In genomic region chr4:101192241-101192976, GRCm38 (mm10) we compare ENCODE assay signal across 11 mouse cellular contexts.
DNase-seq lines count a peak whose midpoint lies in the region; ATAC-seq and TF ChIP-seq lines count a peak whose summit lies in the region.
"Had no signal": no experiment of that assay in that cellular context is flagged by ENCODE, and none has a peak within 500 bp of the region (broad histone marks: within the 10 kb centered on the region; RNA-seq: fewer than 3 reads in every experiment).

No protein-coding gene starts in this region.

- peak; percentile 44 for ATAC-seq in CD4-positive, CD25-positive, alpha-beta regulatory T cell, adult 4 months
- ATAC-seq in inflammation-experienced regulatory T-cells, adult 6 months, result peak; percentile 19
- peak; percentile 83 for ATAC-seq in liver, postnatal 0 days
- ATAC-seq in monocyte, adult 5-6 weeks (replicated peaks; ENCODE audit: insufficient number of reproducible peaks, low FRiP score, low TSS enrichment, poor library complexity, severe bottlenecking), result no peak

- TF ChIP-seq EP300 in liver, postnatal 0 days (IDR thresholded peaks at IDR 0.05; ENCODE audit: low read depth), result peak; percentile 86

- TF ChIP-seq CTCF in liver, postnatal 0 days (IDR thresholded peaks at IDR 0.05; ENCODE audit: low read depth), result no peak

- no peak overlapping the region for H3K4me3 ChIP-seq in liver, postnatal 0 days (ENCODE audit: low read depth, low read length)

- no peaks in the 10 kb centered on the region for H3K27me3 ChIP-seq in liver, postnatal 0 days (ENCODE audit: insufficient read depth, low read length)

- peaks cover 34% of the 10 kb centered on the region for H3K36me3 ChIP-seq in liver, postnatal 0 days (replicated peaks; ENCODE audit: insufficient read depth, low read length)

- H3K4me2 ChIP-seq in liver, postnatal 0 days (ENCODE audit: low read depth, low read length), result peak overlapping the region; percentile 38
- H3K4me2 ChIP-seq: lung, embryonic 14.5 days had no signal

- no peaks in the 10 kb centered on the region for H3K9me3 ChIP-seq in liver, postnatal 0 days (ENCODE audit: low read length)

- 42% methylated on average over 5 of the region's 5 CpGs for WGBS in liver, postnatal 0 days (ENCODE audit: insufficient replicate concordance)

- no peak overlapping the region for H3K9ac ChIP-seq in liver, postnatal 0 days (replicated peaks)
- H3K9ac ChIP-seq: lung, embryonic 14.5 days had no signal

- 0 out of 2 replicates have a peak overlapping the region, but pooled peaks have one; percentile 8 for H3K27ac ChIP-seq in liver, postnatal 0 days (ENCODE audit: low read depth)

- H3K4me1 ChIP-seq in liver, postnatal 0 days (ENCODE audit: insufficient read depth), result peaks cover 26% of the 10 kb centered on the region

- DNase-seq in B cell, adult 2 months, result peak; percentile 52 to 66
- DNase-seq in liver, postnatal 0 days, result no peak
- no peak for DNase-seq in retina, postnatal 1 day
- DNase-seq in embryo, embryonic 10 days (ENCODE audit: low spot score), result no peak
- DNase-seq: gastrocnemius, postnatal 14 days; heart, postnatal 4 days; lung, embryonic 14.5 days; thymus, postnatal 4 days had no signal

Comparison
In these comparisons a context has a peak if more than half of its experiments do, and no peak if none do; other contexts are left out.
1. DNase-seq: peak in B cell, adult 2 months (2 of 2); none in liver, postnatal 0 days (single experiment), retina, postnatal 1 day (single experiment) and embryo, embryonic 10 days (single experiment).